Mouse (Mus musculus) lung, adult 2 months (tissue): ENCODE results near the gene Bptf.

Source experiments
- CTCF ChIP-seq: fragments of 200-500 bp; IDR thresholded peaks from 2 replicates; pipeline ENCODE4 v1.5.1; 2011; ENCODE audit warnings: mild to moderate bottlenecking, low read length, control low read depth; ENCODE audit not compliant: insufficient read depth
- POLR2A ChIP-seq: fragments of 200-500 bp; IDR thresholded peaks from 2 replicates; pipeline ENCODE4 v1.6.1; 2011; ENCODE audit warnings: low read depth, mild to moderate bottlenecking, control low read depth, low read length, borderline replicate concordance; ENCODE audit errors: extremely low read depth

GRCm38 (mm10) chr11:107027431-107028274 is 104.3 kb downstream of the Bptf start:
- TF ChIP-seq CTCF (no peak), POLR2A (peak; percentile 50; the same call in 1 of the 2 replicates)
